Mouse (Mus musculus) forelimb bud, embryonic 11.5 days (tissue): Measurements from ENCODE around the gene Actl7b.

Experiments
- DNase-seq: peaks from one replicate; pipeline ENCODE4 v3.0.0-alpha.2; 2012; ENCODE audit warnings: low read depth, low spot score

Actl7b gene

DNA sequence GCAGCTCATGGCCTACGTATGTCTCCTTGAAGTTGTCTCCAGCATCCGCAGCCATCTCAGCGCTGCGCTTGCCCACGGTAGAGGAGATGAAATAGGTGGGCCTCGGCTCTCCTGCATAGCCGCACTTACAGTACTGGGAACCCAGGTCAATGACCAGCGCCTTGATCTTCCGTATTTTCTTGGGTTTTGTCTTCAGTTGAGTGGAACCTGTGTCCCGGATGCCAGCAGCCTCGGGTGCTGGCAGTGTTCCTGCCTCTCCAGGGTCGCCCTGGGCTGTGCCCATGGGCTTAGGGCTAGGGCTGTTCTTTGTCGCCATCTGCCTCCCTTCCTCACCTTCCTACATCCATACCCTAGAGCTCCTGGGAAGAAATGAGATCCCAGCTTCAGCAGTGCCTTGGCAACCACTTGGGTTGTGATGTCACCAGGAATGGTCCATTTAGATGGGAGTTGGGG, at the start of gene Actl7b:
Actl7b (minus strand) TSS at position 403 of the 453 bp plus-strand sequence.
- DNase-seq = no peak

DNA sequence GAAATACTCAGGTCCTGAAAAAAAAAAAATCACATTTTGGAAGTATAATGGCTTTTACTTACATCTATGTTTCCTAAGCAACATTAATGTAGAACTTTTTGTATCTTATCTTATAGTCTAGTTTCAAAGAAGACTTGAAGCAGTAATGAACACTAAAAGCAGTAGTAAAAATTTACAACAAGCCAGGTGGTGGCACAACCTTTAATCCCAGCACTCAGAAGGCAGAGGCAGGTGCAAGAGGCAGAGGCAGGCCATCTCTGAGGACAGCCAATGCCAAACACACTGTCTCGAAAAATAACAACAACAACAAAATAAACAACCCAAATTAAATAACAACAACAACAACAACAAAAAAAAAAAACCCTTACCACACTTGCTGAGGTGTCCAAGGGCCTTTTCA, 29.8 kb upstream of the Actl7b start:
- no peak for DNase-seq

DNA sequence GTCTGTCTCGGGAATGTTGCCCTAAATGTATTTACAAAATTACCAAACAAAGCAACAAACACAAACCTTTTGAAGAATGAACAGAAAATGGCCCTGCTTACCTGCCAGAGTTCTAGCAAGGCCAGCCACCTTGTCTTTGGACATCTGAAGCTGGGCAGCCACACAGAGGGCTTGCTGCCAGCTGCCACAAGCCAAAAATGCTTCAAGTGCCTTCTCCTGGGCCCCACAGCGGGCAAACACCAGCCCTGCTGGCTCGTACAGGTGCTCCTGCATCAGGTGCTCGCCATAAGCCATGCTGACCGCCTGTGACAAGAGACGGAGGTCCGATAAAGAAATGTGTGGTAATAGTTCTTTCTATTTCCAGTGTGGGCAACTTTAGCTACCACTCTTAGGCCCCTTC, 27.7 kb upstream of the Actl7b start:
- no peak for DNase-seq

DNA sequence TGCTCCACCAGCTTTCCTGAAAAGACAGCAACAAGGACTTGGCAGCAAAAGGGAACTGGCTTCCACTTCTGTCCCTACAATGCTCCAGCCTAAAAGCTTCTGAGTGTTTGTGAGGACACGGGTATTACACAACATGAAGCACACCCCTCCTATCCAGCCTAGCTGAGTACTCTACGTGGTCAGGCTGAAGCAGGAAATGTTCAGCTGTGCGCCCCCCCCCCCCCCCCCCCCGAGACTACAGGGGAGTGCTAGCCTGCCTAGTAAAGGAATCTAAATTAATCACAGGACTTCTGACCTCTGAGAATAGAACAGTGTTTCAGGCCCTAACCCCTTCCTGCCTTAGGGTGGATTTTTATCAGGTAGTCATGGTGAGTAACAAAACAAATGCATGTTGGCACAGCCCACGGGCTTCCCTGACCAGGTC, 26.6 kb upstream of the Actl7b start:
- no peak for DNase-seq

DNA sequence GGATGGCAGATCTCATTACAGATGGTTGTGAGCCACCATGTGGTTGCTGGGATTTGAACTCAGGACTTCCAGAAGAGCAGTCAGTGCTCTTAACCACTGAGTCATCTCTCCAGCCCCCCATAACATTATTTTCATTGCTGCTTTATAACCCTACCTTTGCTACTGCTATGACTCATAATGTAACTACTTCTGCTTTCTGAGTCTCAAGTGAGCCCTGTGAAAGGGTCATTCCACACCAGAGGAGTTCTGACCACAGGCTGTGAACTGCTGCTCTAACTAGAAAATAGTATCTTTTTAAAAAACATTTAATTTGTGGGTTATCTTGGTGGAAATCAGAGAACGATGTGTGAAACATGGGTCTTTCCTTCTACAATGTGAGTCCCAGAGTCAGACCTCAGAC, 16.4 kb upstream of the Actl7b start:
- DNase-seq = no peak

DNA sequence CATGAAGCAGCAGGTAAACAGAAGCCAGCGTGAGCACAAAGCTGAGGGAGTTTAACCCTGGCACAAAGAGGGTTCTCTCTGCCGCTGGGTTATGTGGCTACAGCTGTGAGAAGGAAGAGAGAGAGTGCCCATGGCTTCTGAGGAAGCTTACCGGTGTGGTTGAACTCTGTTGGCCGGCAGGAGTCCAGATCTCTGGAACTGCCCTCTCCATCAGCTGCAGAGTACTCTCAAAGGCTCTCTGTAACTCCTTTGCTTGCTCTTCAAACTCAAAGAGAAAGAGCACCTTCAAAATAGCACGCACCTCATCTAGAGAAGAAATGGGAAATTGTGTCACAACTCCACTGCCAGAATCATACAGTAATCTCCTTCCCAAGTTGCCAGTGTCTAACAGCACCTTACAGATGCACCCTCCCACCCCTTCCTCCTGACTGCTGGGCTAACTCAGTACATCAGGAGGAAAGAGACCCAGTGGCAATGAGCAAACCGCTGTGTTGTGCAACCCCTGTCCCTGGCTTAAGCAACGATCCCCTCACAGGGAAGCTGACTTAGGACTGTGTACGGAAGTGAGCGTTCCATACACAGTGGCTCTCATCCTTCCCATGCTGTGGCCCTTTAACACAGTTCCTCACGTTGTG, 15.8 kb upstream of the Actl7b start:
- no peak for DNase-seq

DNA sequence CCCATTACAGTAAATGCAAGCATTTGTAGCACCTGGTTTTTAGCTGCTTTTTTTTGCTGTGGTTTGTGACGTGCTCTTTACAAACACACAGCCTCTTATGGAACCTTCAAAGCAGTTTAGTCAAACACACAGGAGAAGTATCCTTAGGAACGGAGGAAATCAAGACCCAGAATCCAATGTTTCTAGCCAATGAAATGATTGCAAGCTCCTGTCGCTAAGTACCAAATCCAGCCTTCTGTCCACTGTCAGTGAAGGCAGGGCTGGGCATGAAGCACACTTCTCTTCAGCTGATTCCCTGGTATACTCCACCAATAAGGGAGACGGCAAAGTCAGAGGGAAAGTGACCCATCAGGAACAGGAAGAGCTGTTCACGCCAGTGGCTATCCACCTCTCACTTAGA, 14.8 kb upstream of the Actl7b start:
- DNase-seq = no peak

DNA sequence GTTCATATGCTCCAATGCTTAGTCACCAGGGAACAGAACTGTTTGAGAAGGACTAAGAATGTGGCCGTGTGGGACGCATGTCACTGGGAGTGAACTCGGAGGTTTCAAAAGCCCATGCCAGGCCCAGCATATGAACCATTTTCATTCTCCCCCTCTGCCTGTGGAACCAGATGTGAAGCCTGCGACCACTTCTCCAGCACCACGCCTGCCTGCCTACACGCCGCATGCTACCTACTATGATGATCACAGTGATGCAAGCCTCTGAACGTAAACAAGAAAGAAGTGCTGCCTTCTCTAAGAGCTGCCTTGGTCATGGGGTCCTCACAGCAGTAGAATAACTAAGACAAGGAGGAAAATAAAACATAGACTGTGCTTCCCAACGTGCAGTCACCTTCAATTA, 6.2 kb upstream of the Actl7b start:
- DNase-seq = no peak

DNA sequence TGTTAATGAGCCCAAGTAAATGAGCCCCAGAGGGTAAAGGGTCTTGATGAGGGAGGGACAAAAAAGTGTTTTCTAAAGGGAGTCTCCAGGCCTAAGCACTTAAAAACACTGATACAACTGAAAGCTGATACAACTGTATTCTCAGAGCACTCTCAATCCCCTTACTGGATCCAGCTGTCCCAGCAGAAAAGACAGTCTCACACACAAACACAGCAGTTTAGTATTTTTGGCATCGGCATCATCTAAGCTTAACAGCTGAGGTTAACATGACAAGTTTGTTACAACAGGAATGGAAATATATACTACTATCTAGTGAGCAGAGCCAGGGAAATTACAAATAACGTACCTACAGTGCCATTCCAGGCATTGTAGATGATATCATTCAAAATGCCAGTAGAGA, 5.1 kb upstream of the Actl7b start:
- no peak for DNase-seq

DNA sequence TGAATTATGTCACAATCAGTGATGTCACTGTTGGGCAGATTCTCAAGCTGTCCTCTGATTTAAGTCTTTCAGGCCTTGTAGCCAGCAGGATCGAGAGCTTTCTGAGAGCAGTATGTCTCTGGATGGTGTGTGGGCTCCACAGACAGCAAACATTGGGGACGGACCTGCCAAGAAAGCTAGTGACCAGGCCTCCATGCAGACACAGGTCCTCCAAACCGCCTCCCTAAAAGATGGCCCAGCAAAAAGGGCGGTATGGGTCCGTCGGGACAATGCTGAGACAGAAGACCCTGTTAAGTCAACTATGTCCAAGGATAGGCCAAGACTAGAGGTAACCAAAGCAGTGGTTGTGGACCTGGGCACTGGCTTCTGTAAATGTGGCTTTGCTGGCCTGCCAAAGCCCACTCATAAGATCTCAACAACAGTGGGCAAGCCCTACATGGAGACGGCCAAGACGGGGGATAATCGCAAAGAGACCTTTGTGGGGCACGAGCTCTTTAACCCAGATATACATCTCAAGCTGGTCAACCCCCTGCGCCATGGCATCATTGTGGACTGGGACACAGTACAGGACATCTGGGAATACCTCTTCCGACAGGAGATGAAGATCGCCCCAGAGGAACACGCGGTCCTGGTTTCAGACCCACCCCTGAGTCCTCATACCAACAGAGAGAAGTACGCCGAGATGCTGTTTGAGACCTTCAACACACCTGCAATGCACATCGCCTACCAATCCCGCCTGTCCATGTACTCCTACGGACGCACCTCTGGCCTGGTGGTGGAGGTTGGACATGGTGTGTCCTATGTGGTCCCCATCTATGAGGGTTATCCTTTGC, 2.3 kb upstream of the Actl7b start, which contains the start of gene Actl7a:
Actl7a (plus strand) TSS at position 51 of the 833 bp plus-strand sequence.
- no peak for DNase-seq

DNA sequence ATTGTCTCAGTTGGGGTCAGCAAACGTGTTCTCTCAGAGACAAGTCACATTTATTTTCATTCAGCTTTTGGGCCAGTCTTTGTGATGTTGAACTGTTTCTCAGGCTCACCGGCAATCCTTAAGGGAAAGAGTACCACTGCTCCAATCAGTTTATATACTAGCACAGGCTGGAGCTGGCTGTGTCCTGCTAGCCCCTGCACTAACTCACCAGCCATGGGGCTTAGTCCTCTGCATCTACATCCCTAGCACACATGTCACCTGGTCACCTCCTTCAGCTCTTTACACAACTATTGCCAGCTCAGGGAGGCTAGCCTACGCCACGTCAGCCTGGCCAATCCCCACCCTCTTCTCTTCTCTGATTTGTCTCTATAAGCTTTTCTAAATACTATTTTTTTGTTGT, 1.5 kb upstream of the Actl7b start:
- DNase-seq = no peak

DNA sequence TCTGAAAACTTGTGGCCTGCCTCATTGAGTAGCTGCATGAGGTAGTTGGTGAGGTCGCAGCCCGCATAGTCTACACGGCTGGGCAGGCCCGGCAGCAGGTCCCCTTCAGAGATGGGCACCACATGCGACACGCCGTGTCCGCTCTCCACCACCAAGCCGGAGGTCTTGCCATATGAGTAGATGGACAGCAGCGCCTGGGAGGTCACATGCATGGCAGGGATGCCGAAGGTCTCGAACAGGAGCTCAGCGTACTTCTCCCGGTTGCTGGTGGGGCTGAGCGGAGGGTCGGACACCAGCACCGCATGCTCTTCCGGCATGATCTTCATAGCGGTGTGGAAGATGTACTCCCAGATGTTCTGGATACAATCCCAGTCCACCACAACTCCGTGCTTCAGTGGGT, 632 bp downstream of the Actl7b start:
- DNase-seq = no peak

DNA sequence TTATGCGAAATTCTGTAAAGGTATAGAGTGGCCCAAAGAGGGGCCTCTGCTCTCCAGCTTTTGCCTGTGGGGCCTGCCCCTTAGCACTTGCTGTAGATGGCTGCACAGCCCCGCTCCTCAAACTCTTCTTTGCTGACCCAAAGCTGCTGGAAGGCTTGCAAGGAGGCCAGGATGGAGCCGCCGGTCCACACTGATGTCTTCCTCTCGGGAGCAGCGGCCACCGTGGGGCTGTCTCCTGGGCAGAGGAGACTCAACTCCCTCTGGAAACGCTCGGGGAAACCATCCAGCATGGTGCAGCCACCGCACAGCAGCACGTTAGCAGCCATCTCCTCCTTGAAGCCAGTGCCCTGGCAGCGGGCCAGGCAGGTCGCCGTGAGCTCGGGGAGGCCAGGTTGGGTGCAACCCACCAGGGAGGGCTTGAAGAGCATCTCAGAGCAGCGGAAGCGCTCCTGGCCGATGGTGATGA, 1.2 kb downstream of the Actl7b start, which contains the start of gene Gm26657:
Gm26657 (plus strand) TSS at position 51 of the 466 bp plus-strand sequence.
- no peak for DNase-seq

DNA sequence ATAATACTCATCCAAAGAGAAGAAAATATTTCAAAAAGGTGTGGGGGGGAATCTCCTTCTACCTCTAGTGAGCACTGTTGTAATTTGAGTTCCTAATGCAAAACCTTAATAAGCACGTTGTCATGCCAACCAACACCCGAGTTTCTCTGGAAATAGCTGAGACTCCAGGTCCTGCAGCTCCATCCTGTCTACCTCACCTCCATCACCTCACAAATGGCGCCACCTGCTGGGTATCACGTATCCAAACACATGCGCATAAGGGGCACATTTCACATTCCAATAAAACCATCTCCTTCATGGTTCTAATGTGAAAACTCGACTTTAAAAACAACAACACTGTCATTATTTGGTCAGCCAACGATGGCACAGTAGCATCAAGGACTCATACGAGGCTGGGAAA, 15.4 kb downstream of the Actl7b start:
- peak; percentile 25 for DNase-seq

DNA sequence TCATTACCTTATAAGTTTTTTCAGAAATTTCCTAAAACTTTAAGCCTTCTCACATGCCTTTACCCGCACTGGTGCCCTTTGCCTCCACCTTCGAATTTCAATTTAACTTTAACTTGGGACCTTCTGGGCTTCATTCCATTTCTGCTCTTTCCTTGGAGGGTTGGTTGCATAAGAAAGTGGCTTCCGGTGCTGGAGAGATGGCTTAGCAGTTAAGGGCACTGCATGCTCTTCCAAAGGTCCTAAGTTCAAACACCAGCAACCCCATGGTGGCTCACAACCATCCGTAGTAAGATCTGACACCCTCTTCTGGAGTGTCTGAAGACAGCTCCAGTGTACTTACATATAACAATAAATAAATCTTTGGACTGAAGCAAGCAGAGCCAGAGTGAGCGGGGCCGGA, 18.0 kb downstream of the Actl7b start:
- no peak for DNase-seq

DNA sequence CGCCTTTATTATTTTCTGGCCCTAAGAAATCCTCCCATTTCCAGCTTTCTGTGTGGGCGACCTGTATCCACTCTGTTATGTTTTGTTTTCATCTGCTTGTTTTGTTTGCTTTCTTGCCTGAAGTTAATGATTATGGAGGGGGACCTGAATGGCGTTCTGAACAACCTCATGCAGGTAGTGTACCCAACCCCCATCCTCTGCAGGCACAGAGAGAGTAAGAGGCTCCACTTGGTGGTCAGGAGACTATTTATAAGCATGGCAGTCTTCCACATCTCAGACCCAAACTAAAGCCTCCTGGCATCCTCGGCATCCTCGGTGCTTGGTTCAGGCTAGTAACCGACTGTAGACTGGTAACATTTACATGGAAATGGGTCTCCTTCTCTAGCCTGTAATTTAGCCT, 18.9 kb downstream of the Actl7b start:
- no peak for DNase-seq

DNA sequence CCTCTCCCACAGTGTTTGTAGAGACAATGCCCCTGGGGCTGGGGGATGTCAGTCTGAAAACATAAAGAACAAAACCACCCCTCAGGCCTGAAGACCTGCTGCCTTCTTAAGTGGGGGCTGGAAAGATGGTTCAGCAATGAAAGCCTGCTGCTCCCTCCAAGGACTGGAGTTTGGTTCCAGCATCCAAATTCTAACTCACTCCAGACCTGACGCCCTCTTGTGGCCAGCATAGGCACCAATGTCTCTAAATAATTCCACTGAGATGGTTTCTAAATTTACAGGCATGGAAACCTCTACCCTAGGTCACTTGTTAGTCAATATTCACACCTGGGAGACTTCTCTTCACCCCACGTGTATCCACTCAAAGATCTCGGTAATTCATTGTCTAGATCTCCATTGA, 19.8 kb downstream of the Actl7b start:
- DNase-seq = peak; percentile 29

DNA sequence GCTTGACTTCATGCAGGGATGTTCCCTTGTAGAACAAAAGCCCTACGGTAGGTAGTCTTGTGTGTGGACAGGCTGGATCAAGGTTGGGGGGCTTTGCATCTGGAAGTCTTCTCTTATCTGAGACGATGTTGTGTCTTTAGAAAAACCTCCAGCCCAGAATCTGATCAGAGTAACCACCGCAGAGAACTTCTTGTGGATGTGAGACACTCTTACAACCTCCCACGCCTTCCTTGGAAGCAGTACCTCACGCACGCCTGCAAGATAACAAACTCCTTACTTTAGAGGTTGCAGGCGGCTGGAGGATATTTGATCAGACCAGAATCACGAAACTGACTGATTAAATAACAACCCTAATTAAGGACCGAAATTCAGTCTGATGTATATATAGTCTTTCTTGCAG, 20.8 kb downstream of the Actl7b start:
- no peak for DNase-seq

DNA sequence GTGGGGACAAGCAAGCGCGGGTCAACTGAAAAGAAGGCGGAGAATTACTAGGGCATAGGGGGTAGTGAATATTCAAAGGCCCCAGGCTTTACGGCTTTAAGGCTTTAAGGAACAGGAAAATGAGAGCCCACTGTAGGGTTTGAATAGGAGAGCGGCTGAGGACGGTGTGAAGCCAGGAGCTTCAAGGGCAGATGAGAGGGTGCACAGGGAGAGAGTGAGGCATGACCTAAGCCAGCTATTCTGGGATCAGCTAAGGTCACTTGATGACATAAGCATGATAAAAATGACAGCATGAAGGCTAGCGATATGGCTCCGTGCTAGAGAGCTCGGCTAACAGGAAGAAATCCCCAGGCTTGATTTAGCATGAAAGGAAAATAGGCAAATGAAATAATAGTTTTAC, 21.8 kb downstream of the Actl7b start:
- no peak for DNase-seq

DNA sequence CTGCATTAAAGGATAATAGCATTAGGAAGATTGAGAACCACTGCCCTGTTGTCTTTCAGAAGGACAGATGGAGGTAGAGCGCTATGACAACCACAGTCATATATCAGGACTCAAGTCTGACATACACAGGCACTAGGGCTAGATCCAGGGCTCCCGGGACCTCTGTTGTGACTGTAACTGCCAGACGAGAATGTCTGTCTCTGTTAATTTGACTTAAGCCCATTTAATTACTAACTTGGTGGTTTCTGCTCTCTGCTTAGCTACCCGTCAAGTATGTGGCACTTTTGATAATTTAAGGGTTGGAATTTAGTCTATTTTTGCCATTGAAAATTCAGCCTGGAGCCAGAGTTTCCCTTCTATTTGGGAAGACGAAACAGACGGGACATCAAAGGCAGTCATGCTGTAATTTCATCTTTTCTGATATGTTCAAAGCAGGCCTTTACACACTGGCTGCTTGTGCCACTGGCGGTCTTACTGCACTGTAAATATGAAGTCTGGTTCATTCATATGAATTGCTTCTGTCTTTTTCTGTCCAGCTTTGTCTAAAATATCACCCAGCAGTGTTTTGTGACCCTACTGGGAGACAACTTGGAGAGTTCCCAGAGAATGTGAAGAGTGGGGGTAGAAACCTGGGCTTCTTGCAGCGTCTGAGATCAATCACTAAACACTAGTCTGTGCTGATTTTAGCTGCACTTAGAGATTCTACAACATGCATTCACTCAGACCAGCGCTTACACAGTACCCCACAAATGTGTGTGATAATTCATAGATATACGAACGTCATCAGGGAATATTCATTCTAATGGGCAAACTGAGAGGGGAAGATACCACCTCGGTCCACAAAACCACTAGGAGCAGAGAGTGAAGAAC, 22.4 kb downstream of the Actl7b start:
- no peak for DNase-seq

DNA sequence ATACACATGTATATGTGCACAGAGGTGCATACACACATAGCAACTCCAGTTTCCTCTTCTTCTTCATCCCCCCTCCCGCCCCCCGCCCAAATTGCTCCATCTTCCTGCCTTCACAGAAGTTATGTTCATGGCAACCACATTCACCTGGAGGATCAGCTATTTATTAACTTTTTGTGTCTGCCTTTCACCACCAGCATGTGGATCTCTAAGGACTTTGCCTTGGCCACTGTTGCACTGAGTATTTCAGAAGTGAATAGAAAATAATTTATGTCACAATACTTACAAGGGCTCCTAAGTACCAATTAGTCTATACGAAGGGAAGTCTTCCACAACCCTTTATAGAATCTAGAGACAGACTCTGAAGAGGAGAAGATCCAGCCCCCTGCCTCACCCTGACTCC, 23.3 kb downstream of the Actl7b start:
- DNase-seq = no peak

DNA sequence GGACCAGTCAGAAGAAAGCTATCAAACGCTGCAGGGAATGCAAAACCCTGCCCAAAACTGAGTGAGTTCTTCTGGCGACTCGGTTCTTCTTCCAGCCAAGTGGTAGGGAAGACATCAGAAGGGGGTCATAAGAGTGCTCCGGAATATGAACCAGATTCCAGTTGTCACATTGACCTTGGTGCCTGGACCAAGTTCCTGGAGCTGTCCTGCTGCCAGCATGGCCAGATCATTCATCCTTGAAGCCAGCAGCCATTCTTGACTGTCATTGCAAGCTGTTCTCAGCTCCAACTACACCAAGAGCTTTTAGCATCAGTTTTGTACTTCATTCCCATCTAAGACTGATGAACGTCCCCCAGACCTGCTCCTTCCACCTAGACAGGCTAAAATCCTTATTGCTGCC, 24.4 kb downstream of the Actl7b start:
- no peak for DNase-seq
